Mouse (Mus musculus) adrenal gland, postnatal 0 days (tissue): Measurements from ENCODE around the gene Sez6l. TPM values are rescaled to one million over a fixed set of nuclear protein-coding genes. Genes with fewer than 3 reads are reported as not detected.

Experiments
- polyA plus RNA-seq: library from polyadenylated mRNA; unstranded; fragments of >200 nt; fragmentation: Nextera tagmentation; extraction: Ambion mirVana; gene quantifications from 2 replicates; pipeline ENCODE4 v1.2.1, GENCODE M21; 2015

Gene Sez6l
- polyA plus RNA-seq, result 1.7 and 2.8 TPM in 2 replicates

GRCm38 (mm10) chr5:112576993-112577670 is at the start of gene Sez6l:
Sez6l (minus strand) TSS chr5:112577185.

GRCm38 (mm10) chr5:112448747-112449440 is 128.1 kb downstream of the Sez6l start, which contains the start of gene Gm6588:
Gm6588 (plus strand) TSS chr5:112449426.

DNA sequence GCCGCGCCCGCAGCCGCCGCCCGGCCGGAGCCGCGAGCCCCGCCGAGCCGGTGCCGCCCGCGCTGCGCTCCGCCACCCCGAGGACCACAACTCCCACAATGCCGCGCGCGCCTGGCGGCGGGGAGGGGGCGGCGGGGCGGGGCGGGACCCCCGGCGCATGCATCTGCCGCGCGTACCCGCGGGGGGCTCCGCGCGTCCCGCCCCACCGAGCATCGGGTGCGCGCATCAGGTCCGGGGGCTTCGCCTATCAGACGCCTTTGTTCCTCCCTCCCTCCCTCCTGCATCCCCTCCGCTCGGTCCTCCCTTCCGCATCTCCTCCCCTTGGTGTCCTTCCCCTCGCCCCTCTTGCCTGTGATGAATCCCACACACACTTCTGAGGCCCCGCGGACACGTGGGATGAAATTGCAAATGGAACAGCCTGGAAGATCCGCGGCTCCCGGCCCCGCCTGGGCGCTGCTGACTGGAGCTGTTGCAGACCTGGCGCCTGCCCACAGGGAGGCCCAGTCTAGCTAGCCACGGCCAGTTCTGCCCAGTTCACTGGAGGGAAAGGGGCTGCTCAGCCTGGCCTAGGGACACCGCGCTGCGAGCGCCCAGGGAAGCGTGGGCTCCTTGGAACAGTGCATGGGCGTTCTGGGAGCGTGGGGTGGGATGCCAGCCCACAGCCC is 182.1 kb downstream of the Sez6l start, which contains the start of gene Asphd2:
TSS of gene Asphd2 (minus strand) at position 88 of the 665 bp plus-strand sequence.

Other genes with a start within 250 kb of the Sez6l start
- 28.9 and 31.0 TPM in 2 replicates for gene Srrd, start 234.1 kb downstream of the Sez6l start, polyA plus RNA-seq
- 16.8 and 29.3 TPM in 2 replicates for gene Hps4, start 234.1 kb downstream of the Sez6l start, polyA plus RNA-seq
- 0.14 and 0.17 TPM in 2 replicates for gene Gm6583, start 221.2 kb downstream of the Sez6l start, polyA plus RNA-seq
- 16.6 and 23.1 TPM in 2 replicates for gene Asphd2, start 182.3 kb downstream of the Sez6l start, polyA plus RNA-seq
- gene Gm6588, start 127.8 kb downstream of the Sez6l start, polyA plus RNA-seq, result not detected in 2 replicates